Mouse (Mus musculus) lung, postnatal 0 days (tissue): ENCODE measurements around the gene Ufc1. TPM values are rescaled to one million over a fixed set of nuclear protein-coding genes. Genes with fewer than 3 reads are reported as not detected.

Experiments
- ATAC-seq: fragments of 200-750 bp; cut with Nextera tagmentation; 2 replicates; pipeline ENCODE4 v1.8.0; 2017; ENCODE audit warnings: moderate library complexity
- DNase-seq: peaks from one replicate; pipeline ENCODE4 v3.0.0-alpha.2; 2016; ENCODE audit warnings: low spot score
- H3K27ac ChIP-seq: fragments of 300-500 bp; sonication (generic); 2 replicates; pipeline ENCODE4 v1.5.1; 2014; ENCODE audit warnings: antibody characterized with exemption, mild to moderate bottlenecking, low read length, mixed read lengths
- H3K27me3 ChIP-seq: fragments of 300-500 bp; sonication (generic); replicated peaks from 2 replicates; pipeline ENCODE4 v1.6.1; 2014; ENCODE audit warnings: low read length, mixed read lengths; ENCODE audit not compliant: insufficient read depth
- H3K36me3 ChIP-seq: fragments of 300-500 bp; sonication (generic); 2 replicates; pipeline ENCODE4 v1.6.1; 2014; ENCODE audit warnings: low read length, mixed read lengths; ENCODE audit not compliant: insufficient read depth
- H3K4me1 ChIP-seq: fragments of 300-500 bp; sonication (generic); 2 replicates; pipeline ENCODE4 v1.6.1; 2014; ENCODE audit warnings: antibody characterized with exemption, low read depth, low read length, mixed read lengths; ENCODE audit not compliant: insufficient read depth
- H3K4me2 ChIP-seq: fragments of 300-500 bp; sonication (generic); replicated peaks from 2 replicates; pipeline ENCODE4 v1.6.1; 2014; ENCODE audit warnings: low read depth, mild to moderate bottlenecking, low read length, moderate library complexity, mixed read lengths
- H3K4me3 ChIP-seq: fragments of 300-500 bp; sonication (generic); 2 replicates; pipeline ENCODE4 v1.5.1; 2014; ENCODE audit warnings: low read depth, low read length
- H3K9ac ChIP-seq: fragments of 300-500 bp; sonication (generic); replicated peaks from 2 replicates; pipeline ENCODE4 v1.6.1; 2014; ENCODE audit warnings: low read depth, mild to moderate bottlenecking
- H3K9me3 ChIP-seq: fragments of 300-500 bp; sonication (generic); 2 replicates; pipeline ENCODE4 v1.6.1; 2016; ENCODE audit warnings: low read length, mixed read lengths
- CTCF ChIP-seq: IDR thresholded peaks from 2 replicates; pipeline ENCODE4 v1.5.1; 2016; ENCODE audit warnings: antibody characterized with exemption, mild to moderate bottlenecking
- EP300 ChIP-seq: IDR thresholded peaks from 2 replicates; pipeline ENCODE4 v1.6.1; 2016; ENCODE audit warnings: antibody characterized with exemption, mild to moderate bottlenecking, control low read depth
- WGBS: fragments of 180-500 bp; shearing (Covaris S2); extraction: QIAGEN DNeasy Blood & Tissue Kit; methylation state at CpG from one replicate; pipeline ENCODE4 v1.1.7; 2014; 5-methylcytosine and 5-hydroxymethylcytosine counted together
- polyA plus RNA-seq: library from polyadenylated mRNA; unstranded; fragments of >200 nt; fragmentation: Nextera tagmentation; extraction: Ambion mirVana; gene quantifications from 2 replicates; pipeline ENCODE4 v1.2.1, GENCODE M21; 2015

Ufc1 gene
- polyA plus RNA-seq, 1 experiment from 2014 or later, result 100 TPM

GRCm38 (mm10) chr1:171262594-171263130, 32.2 kb downstream of the Ufc1 start:
- Histone ChIP-seq H3K9ac (no peak overlapping the region), H3K27me3 (no peaks in the 10 kb centered on the region), H3K4me1 (peaks cover 7% of the 10 kb centered on the region; the same call in 1 of the 2 replicates), H3K4me2 (peak overlapping the region; percentile 36), H3K27ac (peak overlapping the region; percentile 63), H3K36me3 (no peaks in the 10 kb centered on the region), H3K9me3 (no peaks in the 10 kb centered on the region), H3K4me3 (no peak overlapping the region)
- under 1% methylated on average over 8 of the region's 8 CpGs for WGBS
- ATAC-seq, result peak; percentile 75
- TF ChIP-seq EP300 (no peak), CTCF (no peak)
- DNase-seq, result peak; percentile 94

DNA sequence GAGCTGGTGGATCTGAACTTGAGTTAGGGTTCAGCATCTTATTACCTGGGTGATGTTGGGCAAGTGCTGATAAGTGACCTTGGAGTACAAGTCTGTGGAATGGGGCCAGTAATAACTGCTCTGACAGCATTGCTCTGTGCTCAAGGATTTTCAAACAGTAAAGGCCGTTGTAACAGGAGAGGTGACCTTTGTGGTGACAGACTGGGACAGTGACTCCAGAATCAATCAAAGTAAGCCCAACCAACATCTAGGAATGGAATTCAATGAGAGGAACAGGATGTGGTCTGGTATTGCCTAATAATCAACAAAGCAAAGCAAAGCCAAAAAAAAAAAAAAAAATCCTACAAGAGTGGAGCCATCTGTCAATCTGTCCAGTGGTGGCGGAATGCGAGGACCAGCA, 34.5 kb downstream of the Ufc1 start:
- H3K4me2 ChIP-seq, result no peak overlapping the region
- H3K4me1 ChIP-seq, result peaks cover 7% of the 10 kb centered on the region; the same call in 1 of the 2 replicates
- ATAC-seq, result 0 out of 2 replicates have a peak, but pooled peaks have one; percentile 7
- peak; percentile 83 for DNase-seq
- H3K9me3 ChIP-seq, result no peaks in the 10 kb centered on the region
- peak; percentile 59; the same call in 1 of the 2 replicates for TF ChIP-seq EP300
- TF ChIP-seq CTCF, result no peak
- no peaks in the 10 kb centered on the region for H3K27me3 ChIP-seq
- H3K4me3 ChIP-seq, result no peak overlapping the region
- H3K9ac ChIP-seq, result no peak overlapping the region
- H3K27ac ChIP-seq, result peak overlapping the region; percentile 34
- H3K36me3 ChIP-seq, result no peaks in the 10 kb centered on the region
- WGBS, result 17% methylated on average over 3 of the region's 3 CpGs

DNA sequence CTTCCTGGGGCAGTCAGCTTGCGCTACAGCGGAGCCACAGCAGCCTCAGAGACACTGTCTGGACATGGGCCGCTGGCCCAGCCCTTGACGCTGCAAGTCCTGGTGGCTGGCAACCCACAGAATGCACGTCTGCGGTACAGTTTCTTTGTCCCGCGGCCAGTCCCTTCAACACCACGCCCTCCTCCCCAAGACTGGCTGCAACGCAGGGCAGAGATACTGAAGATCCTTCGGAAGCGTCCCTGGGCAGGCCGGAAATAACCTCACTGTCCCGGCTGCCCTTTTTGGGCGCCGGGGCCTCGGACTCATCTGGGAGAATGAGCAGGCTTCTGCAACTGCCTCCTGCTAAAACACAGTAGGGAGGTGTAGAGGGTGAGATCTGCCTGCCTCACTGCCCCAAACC, 35.9 kb downstream of the Ufc1 start:
- ATAC-seq, result no peak
- 77% methylated on average over 17 of the region's 17 CpGs for whole genome bisulfite sequencing
- Histone ChIP-seq H3K27ac (no peak overlapping the region), H3K27me3 (no peaks in the 10 kb centered on the region), H3K4me3 (no peak overlapping the region), H3K9ac (no peak overlapping the region), H3K4me1 (peaks cover 7% of the 10 kb centered on the region; the same call in 1 of the 2 replicates), H3K4me2 (no peak overlapping the region), H3K36me3 (no peaks in the 10 kb centered on the region), H3K9me3 (no peaks in the 10 kb centered on the region)
- no peak for TF ChIP-seq CTCF
- TF ChIP-seq EP300, result no peak
- DNase-seq, result no peak

GRCm38 (mm10) chr1:171257781-171258180, 37.0 kb downstream of the Ufc1 start:
- ATAC-seq (no peak), DNase-seq (no peak)
- no peaks in the 10 kb centered on the region for H3K27me3 ChIP-seq
- no peak overlapping the region for H3K4me3 ChIP-seq
- H3K36me3 ChIP-seq, result no peaks in the 10 kb centered on the region
- no peak overlapping the region for H3K4me2 ChIP-seq
- WGBS, result 84% methylated on average over 9 of the region's 9 CpGs
- no peak overlapping the region for H3K27ac ChIP-seq
- peaks cover 7% of the 10 kb centered on the region; the same call in 1 of the 2 replicates for H3K4me1 ChIP-seq
- TF ChIP-seq EP300, result no peak
- TF ChIP-seq CTCF, result no peak
- H3K9me3 ChIP-seq, result no peaks in the 10 kb centered on the region
- H3K9ac ChIP-seq, result no peak overlapping the region; the same call in 1 of the 2 replicates

DNA sequence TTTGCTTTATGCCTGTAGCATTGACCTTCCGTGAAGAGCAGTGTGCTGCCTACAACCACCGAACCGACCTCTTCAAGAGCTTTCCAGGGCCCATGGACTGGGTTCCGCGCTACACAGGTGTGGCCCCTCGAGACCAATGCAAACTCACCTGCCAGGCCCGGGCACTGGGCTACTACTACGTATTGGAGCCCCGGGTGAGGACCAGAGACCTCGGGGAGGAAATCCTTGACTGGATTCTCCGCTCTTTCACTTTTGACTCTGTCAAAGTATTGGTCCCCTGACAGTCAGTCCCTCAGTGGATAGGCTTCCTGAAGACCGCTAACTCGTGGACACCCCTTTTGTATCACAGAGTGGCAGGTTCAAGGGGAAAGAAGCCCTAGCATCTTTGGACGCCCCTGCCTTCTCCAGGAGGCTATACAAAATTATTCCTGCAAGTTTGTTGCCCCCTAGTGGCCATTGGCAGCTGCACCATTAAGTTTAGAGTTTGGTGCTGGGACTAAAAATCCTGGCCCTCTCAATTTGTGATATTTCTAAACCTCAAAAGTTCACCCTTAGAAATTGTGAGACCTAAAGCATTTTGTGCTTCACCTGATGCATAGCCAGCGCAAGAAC, 37.8 kb downstream of the Ufc1 start:
- Histone ChIP-seq H3K27ac (no peak overlapping the region), H3K27me3 (no peaks in the 10 kb centered on the region), H3K36me3 (no peaks in the 10 kb centered on the region), H3K9me3 (no peaks in the 10 kb centered on the region), H3K4me2 (no peak overlapping the region), H3K4me1 (peaks cover 2% of the 10 kb centered on the region; the same call in 1 of the 2 replicates), H3K4me3 (no peak overlapping the region), H3K9ac (no peak overlapping the region; the same call in 1 of the 2 replicates)
- peak; percentile 85 for TF ChIP-seq CTCF
- no peak for TF ChIP-seq EP300
- ATAC-seq (no peak), DNase-seq (peak; percentile 84)
- 60% methylated on average over 15 of the region's 15 CpGs for WGBS

DNA sequence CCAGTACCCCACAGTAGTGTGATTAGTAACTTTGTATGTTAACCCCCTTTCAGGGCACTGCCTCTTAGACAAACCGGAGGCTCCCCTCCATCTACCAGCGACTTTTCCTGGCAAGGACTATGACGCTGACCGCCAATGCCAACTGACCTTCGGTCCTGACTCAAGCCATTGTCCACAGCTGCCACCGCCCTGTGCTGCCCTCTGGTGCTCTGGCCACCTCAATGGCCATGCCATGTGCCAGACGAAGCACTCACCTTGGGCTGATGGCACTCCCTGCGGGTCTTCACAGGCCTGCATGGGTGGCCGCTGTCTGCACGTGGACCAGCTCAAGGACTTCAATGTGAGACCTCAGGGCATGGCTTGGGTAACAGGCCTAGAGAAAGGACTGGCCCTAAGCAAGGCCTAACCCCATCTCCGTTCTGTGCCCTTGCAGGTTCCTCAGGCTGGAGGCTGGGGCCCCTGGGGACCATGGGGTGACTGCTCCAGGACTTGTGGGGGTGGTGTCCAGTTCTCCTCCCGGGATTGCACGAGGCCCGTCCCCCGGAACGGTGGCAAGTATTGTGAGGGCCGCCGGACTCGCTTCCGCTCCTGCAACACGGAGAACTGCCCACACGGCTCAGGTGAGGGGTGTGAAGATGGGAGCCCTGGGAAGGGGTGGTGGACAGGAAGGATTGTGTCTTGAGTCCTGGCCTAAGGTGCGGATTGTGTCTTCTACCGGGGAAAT, 38.6 kb downstream of the Ufc1 start:
- Histone ChIP-seq H3K27me3 (no peaks in the 10 kb centered on the region), H3K9ac (no peak overlapping the region), H3K4me2 (no peak overlapping the region), H3K27ac (no peak overlapping the region), H3K4me1 (no peaks in the 10 kb centered on the region; the same call in 1 of the 2 replicates), H3K4me3 (no peak overlapping the region), H3K9me3 (no peaks in the 10 kb centered on the region), H3K36me3 (no peaks in the 10 kb centered on the region)
- DNase-seq (no peak), ATAC-seq (no peak)
- TF ChIP-seq CTCF, result no peak
- TF ChIP-seq EP300, result no peak
- WGBS, result 85% methylated on average over 24 of the region's 24 CpGs
